Mouse (Mus musculus) erythroblast, adult 5-6 weeks (primary cell): ENCODE results near the gene Itga1. TPM values are rescaled to one million over a fixed set of nuclear protein-coding genes. Genes with fewer than 3 reads are reported as not detected.

Source experiments
- ATAC-seq: replicated peaks from 2 replicates; pipeline ENCODE4 v1.8.0; 2016; ENCODE audit warnings: moderate number of reproducible peaks, mild to moderate bottlenecking, moderate TSS enrichment, inconsistent platforms; ENCODE audit not compliant: poor library complexity, low FRiP score, severe bottlenecking
- total RNA-seq, 2 experiments: library from RNA; stranded (forward) in 1 of 2; stranded (reverse) in 1 of 2; fragments of 150-400 nt in 1 of 2; fragments of 200-764, 138-1000 nt in 1 of 2; gene quantifications; 2 replicates each; pipeline versions ENCODE4 v1.2.3 to v1.2.4; 2015 to 2017; ENCODE audit warnings: low replicate concordance in 2 of 2

Gene Itga1
- total RNA-seq, 2 experiments from 2014 or later, result 2.2 to 5.2 TPM

DNA sequence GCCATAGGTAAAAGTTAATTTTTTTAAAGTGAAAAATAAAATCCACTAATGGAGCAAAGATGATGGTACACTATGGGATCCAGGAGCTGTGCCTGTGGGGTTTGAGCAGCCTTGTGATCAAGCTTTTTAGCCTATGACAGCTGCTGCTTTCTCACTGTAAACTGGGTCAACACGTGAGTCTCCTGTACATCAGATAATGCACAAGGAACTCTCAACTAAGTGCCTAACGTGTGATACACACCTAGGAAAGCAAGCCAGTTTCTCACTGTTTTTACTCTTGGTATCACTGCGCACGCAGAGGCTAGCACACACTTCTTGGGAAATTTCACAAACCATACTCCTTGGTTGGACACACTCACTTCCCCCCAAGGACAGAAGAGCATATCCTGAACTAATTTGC, 187.2 kb downstream of the Itga1 start:
- no peak for ATAC-seq

- no peak for ATAC-seq
Observed at GRCm38 (mm10) chr13:114910629-114911028, 191.1 kb downstream of the Itga1 start.

DNA sequence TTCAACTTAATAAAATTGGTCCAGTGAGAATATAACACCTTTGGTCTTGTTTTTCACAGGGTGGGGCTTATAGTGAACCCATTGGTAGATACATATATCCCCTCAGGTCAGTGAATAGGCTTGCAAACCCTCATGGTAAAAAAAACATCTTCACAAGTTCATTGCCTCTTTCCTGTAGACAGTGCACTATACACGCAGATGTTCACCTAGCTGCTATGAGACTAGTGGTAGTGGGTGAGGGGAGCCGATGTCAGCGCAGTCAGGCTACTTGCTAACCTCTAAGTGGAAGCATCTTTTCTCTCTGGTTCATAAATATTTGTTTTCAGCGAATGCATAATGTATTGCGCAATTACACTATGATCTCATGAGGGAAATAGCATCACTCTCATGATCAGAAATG, 192.2 kb downstream of the Itga1 start:
- ATAC-seq, result no peak

DNA sequence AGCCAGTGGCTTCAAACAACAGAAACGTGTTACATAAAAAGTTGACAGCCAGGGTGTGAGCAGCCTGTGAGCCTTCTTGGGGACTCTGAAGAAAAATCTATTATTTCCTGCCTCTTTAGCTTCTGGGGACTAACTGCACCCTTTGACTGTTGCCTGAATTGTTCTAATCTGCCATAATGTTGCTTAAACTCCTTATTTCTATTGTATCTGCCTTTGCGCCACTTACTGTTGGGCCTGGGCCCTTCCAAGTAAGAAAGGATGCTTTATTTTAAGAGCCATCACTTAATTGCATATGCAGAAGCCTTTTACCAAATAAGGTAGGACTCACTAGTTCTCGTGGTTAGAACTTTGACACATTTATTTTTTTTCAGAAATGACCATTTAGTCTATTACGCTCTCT, 193.9 kb downstream of the Itga1 start:
- ATAC-seq, result no peak

Other genes with a start within 250 kb of the Itga1 start
- gene Itga2, start 169.9 kb downstream of the Itga1 start, total RNA-seq (2015; ENCODE audit: low replicate concordance), result 0.77 and 3.8 TPM in 2 replicates
- gene Itga2, start 169.9 kb downstream of the Itga1 start, total RNA-seq (2017; ENCODE audit: low replicate concordance), result 0.68 and 0.84 TPM in 2 replicates
- gene Pelo, start 11.8 kb downstream of the Itga1 start, total RNA-seq (2015; ENCODE audit: low replicate concordance), result 2.9 and 4.4 TPM in 2 replicates
- 5.3 and 7.7 TPM in 2 replicates for gene Pelo, start 11.8 kb downstream of the Itga1 start, total RNA-seq (2017; ENCODE audit: low replicate concordance)
- 9.0 and 9.2 TPM in 2 replicates for gene Gm49395, start within 50 bp of the Itga1 start, total RNA-seq (2015; ENCODE audit: low replicate concordance)
- gene Gm49395, start within 50 bp of the Itga1 start, total RNA-seq (2017; ENCODE audit: low replicate concordance), result not detected in 2 replicates